Mouse (Mus musculus): ENCODE results near the gene Gm9.
"Not testable (repeated sequence)": the region's sequence is repeated elsewhere in the genome, so short reads cannot be mapped to it uniquely, and the experiment has no call there.

Gm9 gene

GRCm38 (mm10) chrX:37210941-37211340, at the start of gene Gm9:
Gm9 (minus strand) TSS chrX:37211041.
- DNase-seq = no peak

- DNase-seq = not testable (repeated sequence)
Observed at GRCm38 (mm10) chrX:37249619-37250018, 38.8 kb upstream of the Gm9 start, which contains the start of gene Rhox3a. Rhox3a (plus strand) TSS chrX:37249919.

- not testable (repeated sequence) for DNase-seq
Observed at GRCm38 (mm10) chrX:37244676-37245075, 33.8 kb upstream of the Gm9 start, which contains the start of gene Rhox2a. Rhox2a (plus strand) TSS chrX:37244976.

GRCm38 (mm10) chrX:37222158-37222557, 11.3 kb upstream of the Gm9 start, which contains the start of gene Rhox1:
Rhox1 (minus strand) TSS chrX:37222258.
- not testable (repeated sequence) for DNase-seq

GRCm38 (mm10) chrX:37198676-37199075, 12.2 kb downstream of the Gm9 start:
- no peak for DNase-seq

GRCm38 (mm10) chrX:37191744-37192379, 19.0 kb downstream of the Gm9 start:
- no peak for DNase-seq

- DNase-seq = peak; percentile 78
Observed at GRCm38 (mm10) chrX:37191105-37191743, 19.6 kb downstream of the Gm9 start, which contains the start of the genes Ndufa1 and Rnf113a1. Ndufa1 (minus strand) TSS chrX:37191163. Rnf113a1 (plus strand) TSS chrX:37191245.

- DNase-seq = no peak
Observed at GRCm38 (mm10) chrX:37190755-37191104, 20.1 kb downstream of the Gm9 start.

- not testable (repeated sequence) for DNase-seq
Observed at GRCm38 (mm10) chrX:37184401-37184800, 26.4 kb downstream of the Gm9 start.

- no peak for DNase-seq
Observed at GRCm38 (mm10) chrX:37168742-37169141, 42.1 kb downstream of the Gm9 start, which contains the start of gene Akap14. Akap14 (minus strand) TSS chrX:37168842.

- DNase-seq = peak; percentile 43
Observed at GRCm38 (mm10) chrX:37167085-37167484, 43.8 kb downstream of the Gm9 start.

GRCm38 (mm10) chrX:37163115-37163514, 47.7 kb downstream of the Gm9 start:
- no peak for DNase-seq

GRCm38 (mm10) chrX:37161169-37161568, 49.7 kb downstream of the Gm9 start:
- no peak for DNase-seq

All from lung, postnatal 14 days (tissue).